Mouse (Mus musculus): ENCODE measurements at regions not wholly inside any gene's neighbourhood (a gene's known extent, or its start where the extent isn't known, plus 50 kb on each side); places are given as distances from the start of the nearest gene placed in this dataset.

DNA sequence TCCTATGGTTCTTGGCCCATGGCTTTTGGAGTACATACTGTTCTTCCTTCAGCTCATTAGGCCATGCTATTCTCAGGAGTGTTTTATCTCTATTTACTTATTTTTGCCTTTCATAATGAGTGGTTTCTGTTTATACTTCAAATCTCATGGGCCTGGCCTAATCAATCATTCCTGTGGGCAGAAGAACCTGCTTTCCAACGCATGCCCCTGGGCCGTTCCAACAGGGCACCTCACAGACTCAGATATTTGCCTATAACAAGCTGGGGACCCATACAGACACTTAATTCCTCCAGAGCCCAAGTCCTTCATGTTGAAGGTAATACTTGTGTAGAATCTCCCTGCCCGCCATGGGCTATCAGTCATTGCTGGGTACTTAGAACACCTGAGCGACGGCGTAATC, 59.7 kb upstream of the Slc45a1 start:
- TF ChIP-seq MEF2A (IDR thresholded peaks at IDR 0.05; ENCODE audit: extremely low read depth, insufficient replicate concordance, low read depth, low read length, poor library complexity, severe bottlenecking) (no peak), ZKSCAN1 (IDR thresholded peaks at IDR 0.05; ENCODE audit: low read depth, low read length) (no peak), CTCF (IDR thresholded peaks at IDR 0.05 in 2 of 3, conservative IDR thresholded peaks at IDR 0.05 in 1 of 3; ENCODE audit: control insufficient read depth in 1 of 3, insufficient read depth in 1 of 3, low read depth in 2 of 3, low read length in 3 of 3, poor library complexity in 1 of 3, severe bottlenecking in 1 of 3) (no peak), POLR2A (IDR thresholded peaks at IDR 0.05; ENCODE audit: control insufficient read depth in 1 of 2, insufficient read depth in 1 of 2, low read depth in 1 of 2, low read length in 2 of 2, poor library complexity in 1 of 2) (no peak), USF2 (IDR thresholded peaks at IDR 0.05; ENCODE audit: borderline replicate concordance in 1 of 2, insufficient read depth in 1 of 2, low read depth in 1 of 2, low read length in 2 of 2) (no peak), E2F4 (IDR thresholded peaks at IDR 0.05; ENCODE audit: borderline replicate concordance, low read depth, low read length) (no peak), RAD21 (IDR thresholded peaks at IDR 0.05; ENCODE audit: low read depth, low read length) (no peak), SIN3A (IDR thresholded peaks at IDR 0.05; ENCODE audit: low read length) (no peak), ELF1 (IDR thresholded peaks at IDR 0.05; ENCODE audit: low read depth, low read length) (no peak)
